Mouse (Mus musculus) liver, embryonic 14.5 days (tissue): ENCODE results near the gene Snai1. TPM values are rescaled to one million over a fixed set of nuclear protein-coding genes. Genes with fewer than 3 reads are reported as not detected.
A peak's percentile ranks its signal among the peaks of the same experiment; 100 is the strongest.

Source experiments
- ATAC-seq: fragments of 200-750 bp; cut with Nextera tagmentation; 2 replicates; pipeline ENCODE4 v1.8.0; 2017; ENCODE audit warnings: moderate number of reproducible peaks, mild to moderate bottlenecking, moderate library complexity; ENCODE audit not compliant: insufficient read depth
- DNase-seq, 3 experiments: peaks; one replicate each; pipeline ENCODE4 v3.0.0-alpha.2; 2012 to 2013; ENCODE audit warnings: low read depth in 3 of 3, low spot score in 3 of 3
- H3K27ac ChIP-seq: fragments of 300-500 bp; sonication (generic); 2 replicates; pipeline ENCODE4 v1.5.1; 2014; ENCODE audit warnings: moderate library complexity, mild to moderate bottlenecking, control low read depth, inconsistent platforms
- H3K27me3 ChIP-seq: fragments of 300-500 bp; sonication (generic); 2 replicates; pipeline ENCODE4 v1.6.1; 2014; ENCODE audit warnings: mild to moderate bottlenecking, low read length, moderate library complexity; ENCODE audit not compliant: control insufficient read depth, insufficient read depth
- H3K36me3 ChIP-seq: fragments of 300-500 bp; sonication (generic); replicated peaks from 2 replicates; pipeline ENCODE4 v1.6.1; 2014; ENCODE audit warnings: low read depth; ENCODE audit not compliant: control insufficient read depth, insufficient read depth
- H3K4me1 ChIP-seq, 2 experiments: fragments of 200-500 bp in 1 of 2; fragments of 300-500 bp in 1 of 2; sonication (generic) in 1 of 2; replicated peaks; 2 replicates each; pipeline ENCODE4 v1.6.1; 2012 to 2014; ENCODE audit warnings: antibody characterized with exemption in 1 of 2, inconsistent platforms in 1 of 2, low read length in 1 of 2; ENCODE audit not compliant: control insufficient read depth in 2 of 2, insufficient read depth in 2 of 2
- H3K4me2 ChIP-seq: fragments of 300-500 bp; sonication (generic); 2 replicates; pipeline ENCODE4 v1.6.1; 2014; ENCODE audit warnings: low read depth, mild to moderate bottlenecking, control low read depth, moderate library complexity
- H3K4me3 ChIP-seq, 2 experiments: fragments of 200-500 bp in 1 of 2; fragments of 300-500 bp in 1 of 2; sonication (generic) in 1 of 2; 2 replicates each; pipeline ENCODE4 v1.5.1; 2012 to 2014; ENCODE audit warnings: low read depth in 2 of 2, low read length in 2 of 2, mild to moderate bottlenecking in 2 of 2, control low read depth in 1 of 2, inconsistent platforms in 1 of 2, moderate library complexity in 1 of 2; ENCODE audit not compliant: insufficient read depth in 1 of 2
- H3K9ac ChIP-seq: fragments of 300-500 bp; sonication (generic); replicated peaks from 2 replicates; pipeline ENCODE4 v1.6.1; 2014; ENCODE audit warnings: mild to moderate bottlenecking, control low read depth, moderate library complexity
- H3K9me3 ChIP-seq: fragments of 300-500 bp; sonication (generic); 2 replicates; pipeline ENCODE4 v1.6.1; 2016; ENCODE audit warnings: low read length, mixed read lengths; ENCODE audit not compliant: control insufficient read depth
- CTCF ChIP-seq: IDR thresholded peaks from 2 replicates; pipeline ENCODE4 v1.5.1; 2016; ENCODE audit warnings: antibody characterized with exemption, low read depth, control low read depth
- EP300 ChIP-seq: IDR thresholded peaks from 2 replicates; pipeline ENCODE4 v1.6.1; 2016; ENCODE audit warnings: antibody characterized with exemption, low read depth
- WGBS: fragments of 180-500 bp; shearing (Covaris S2); extraction: QIAGEN DNeasy Blood & Tissue Kit; methylation state at CpG from one replicate; pipeline ENCODE4 v1.1.7; 2014; ENCODE audit not compliant: insufficient replicate concordance; 5-methylcytosine and 5-hydroxymethylcytosine counted together
- polyA plus RNA-seq, 2 experiments: library from polyadenylated mRNA; depleted of rRNA in 1 of 2; stranded (reverse) in 1 of 2; unstranded in 1 of 2; fragments of >200 nt; fragmentation: Nextera tagmentation in 1 of 2; extraction: Ambion mirVana in 1 of 2; gene quantifications; 2 replicates each; pipeline versions ENCODE4 v1.2.1 to v1.2.3; 2012 to 2014

Gene Snai1
- polyA plus RNA-seq, 2 experiments: 1.1 to 2.2 TPM

DNA sequence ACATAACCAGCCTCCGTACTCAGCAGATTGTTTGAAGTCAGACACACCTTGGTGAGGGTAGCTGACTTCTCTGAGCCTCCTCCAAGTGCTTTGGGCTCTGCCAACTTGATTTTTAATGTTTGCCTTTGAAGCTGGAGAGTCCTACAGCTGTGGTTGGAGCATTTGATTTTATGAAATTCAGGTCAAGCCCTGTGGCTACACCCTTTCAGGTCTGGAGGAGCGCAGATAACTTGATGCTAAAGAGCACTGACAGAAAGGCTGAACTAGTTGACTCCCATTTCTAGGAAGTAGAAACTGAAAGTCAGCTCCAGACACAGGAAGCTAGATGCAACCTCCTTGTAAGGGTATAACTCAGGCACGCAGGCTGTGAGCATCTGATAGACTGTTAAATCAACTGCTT is 32.9 kb upstream of the Snai1 start:
- ATAC-seq (peak; percentile 40), DNase-seq (peak in 1 of 3 experiments; percentile 80)
- H3K36me3 ChIP-seq: peaks cover 12% of the 10 kb centered on the region
- H3K9me3 ChIP-seq: no peaks in the 10 kb centered on the region
- H3K27me3 ChIP-seq: no peaks in the 10 kb centered on the region
- peak overlapping the region; percentile 74 for H3K27ac ChIP-seq
- no peak for TF ChIP-seq CTCF
- TF ChIP-seq EP300: peak; percentile 38; the same call in 1 of the 2 replicates
- H3K4me1 ChIP-seq: peaks cover 23 to 33% of the 10 kb centered on the region in 2 experiments
- peak overlapping the region; percentile 48; the same call in 1 of the 2 replicates for H3K9ac ChIP-seq
- H3K4me2 ChIP-seq: peak overlapping the region; percentile 85
- H3K4me3 ChIP-seq: peak overlapping the region; percentile 26 to 91; a peak in 3 of 4 replicates
- 21% methylated on average over 3 of the region's 3 CpGs for WGBS

DNA sequence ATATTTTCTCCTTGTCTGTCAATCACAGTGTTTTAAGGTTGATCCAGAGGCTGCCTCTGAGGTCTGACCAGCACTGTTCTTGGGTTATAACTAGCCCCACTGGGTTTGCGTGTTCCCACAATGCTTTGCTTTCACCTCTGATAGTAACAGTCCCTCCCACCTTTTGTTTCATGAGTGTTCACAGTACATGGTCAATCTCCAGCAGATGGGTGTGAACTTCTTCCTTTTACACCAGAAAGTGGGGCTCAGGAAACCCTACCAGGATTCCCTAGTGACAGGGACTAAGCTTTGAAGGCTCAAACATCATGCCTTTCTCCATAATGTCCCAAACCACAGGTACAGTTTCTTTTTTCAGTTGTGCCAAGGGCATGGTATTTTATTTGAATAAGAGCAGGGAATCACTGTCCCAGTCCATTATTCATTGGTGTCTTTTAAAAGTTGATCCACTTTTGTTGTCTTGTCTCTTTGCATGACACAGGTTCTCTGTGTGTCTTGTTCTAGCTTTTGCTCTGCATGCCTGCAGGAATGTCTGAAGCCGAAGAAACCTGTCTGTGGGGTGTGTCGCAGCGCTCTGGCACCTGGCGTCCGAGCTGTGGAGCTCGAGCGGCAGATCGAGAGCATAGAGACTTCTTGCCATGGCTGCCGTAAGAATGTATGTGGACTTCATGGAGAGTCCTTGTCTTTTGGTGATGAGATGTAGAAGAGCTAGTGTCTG is 31.3 kb upstream of the Snai1 start:
- Histone ChIP-seq H3K27me3 (no peaks in the 10 kb centered on the region), H3K4me1 (peaks cover 29 to 42% of the 10 kb centered on the region in 2 experiments), H3K36me3 (peaks cover 18% of the 10 kb centered on the region), H3K4me3 (no peak overlapping the region), H3K4me2 (no peak overlapping the region), H3K9ac (no peak overlapping the region), H3K9me3 (no peaks in the 10 kb centered on the region), H3K27ac (no peak overlapping the region)
- DNase-seq (no peak), ATAC-seq (no peak)
- WGBS: 83% methylated on average over 10 of the region's 10 CpGs
- TF ChIP-seq EP300 (no peak), CTCF (no peak)

DNA sequence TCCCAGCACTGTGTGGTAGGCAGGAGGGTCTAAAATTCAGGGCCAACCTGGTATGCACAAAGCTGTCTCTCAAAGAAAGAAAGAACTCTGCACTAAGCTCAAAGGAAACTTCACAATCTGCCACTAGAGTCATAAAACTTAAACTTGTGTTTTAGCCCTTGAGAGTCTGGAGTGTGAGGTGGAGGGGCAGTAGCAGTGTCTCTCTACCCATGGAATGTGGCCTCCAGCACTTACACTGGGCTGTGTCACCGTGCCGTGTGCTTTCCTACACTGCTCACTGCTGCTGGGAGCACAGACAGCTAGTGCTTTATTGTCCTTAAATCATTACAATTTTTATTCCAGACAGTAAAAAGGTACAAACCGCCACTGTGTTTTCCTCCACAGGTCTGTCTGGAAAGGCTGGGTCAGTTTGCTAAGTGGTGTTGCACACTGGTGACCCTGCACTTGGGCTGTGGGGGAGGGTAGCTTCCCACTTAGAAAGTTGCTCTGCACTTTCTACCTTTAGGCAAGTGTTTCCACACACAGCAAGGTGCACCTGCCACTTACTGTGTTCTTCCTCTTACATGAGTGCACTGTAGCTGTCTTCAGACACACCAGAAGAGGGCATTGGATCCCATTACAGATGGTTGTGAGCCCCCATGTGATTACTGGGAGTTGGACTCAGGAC is 30.1 kb upstream of the Snai1 start:
- Histone ChIP-seq H3K4me3 (no peak overlapping the region), H3K9ac (no peak overlapping the region), H3K4me2 (no peak overlapping the region), H3K27me3 (no peaks in the 10 kb centered on the region), H3K4me1 (peaks cover 29 to 37% of the 10 kb centered on the region in 2 experiments), H3K27ac (no peak overlapping the region), H3K9me3 (no peaks in the 10 kb centered on the region), H3K36me3 (peaks cover 21% of the 10 kb centered on the region)
- TF ChIP-seq EP300: no peak
- no peak for DNase-seq
- no peak for ATAC-seq
- 71% methylated on average over 3 of the region's 3 CpGs for WGBS

DNA sequence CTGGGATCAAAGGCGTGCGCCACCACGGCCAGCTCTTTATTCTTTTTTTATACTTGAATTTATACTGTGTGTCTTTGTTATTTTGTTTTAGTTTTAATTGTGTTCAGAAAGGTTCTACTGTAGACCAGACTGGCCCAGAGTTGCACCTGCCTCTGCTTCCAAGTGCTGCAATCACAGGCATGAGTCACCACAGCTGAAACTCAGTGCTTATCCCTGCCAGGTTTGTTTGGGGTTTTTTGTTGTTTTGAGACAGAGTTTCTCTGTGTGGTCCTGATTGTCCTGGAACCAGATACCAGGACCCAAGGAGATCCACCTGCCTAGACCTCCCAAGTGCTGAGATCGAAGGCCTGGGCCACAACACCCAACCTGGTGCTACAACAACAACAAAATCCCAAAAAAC is 29.4 kb upstream of the Snai1 start:
- ATAC-seq (no peak), DNase-seq (no peak)
- Histone ChIP-seq H3K36me3 (peaks cover 28% of the 10 kb centered on the region), H3K27me3 (no peaks in the 10 kb centered on the region), H3K4me3 (no peak overlapping the region), H3K4me1 (peaks cover 29 to 35% of the 10 kb centered on the region in 2 experiments), H3K9me3 (no peaks in the 10 kb centered on the region), H3K9ac (no peak overlapping the region), H3K4me2 (no peak overlapping the region), H3K27ac (no peak overlapping the region)
- WGBS: 76% methylated on average over 4 of the region's 4 CpGs
- TF ChIP-seq EP300: no peak
- no peak for TF ChIP-seq CTCF

DNA sequence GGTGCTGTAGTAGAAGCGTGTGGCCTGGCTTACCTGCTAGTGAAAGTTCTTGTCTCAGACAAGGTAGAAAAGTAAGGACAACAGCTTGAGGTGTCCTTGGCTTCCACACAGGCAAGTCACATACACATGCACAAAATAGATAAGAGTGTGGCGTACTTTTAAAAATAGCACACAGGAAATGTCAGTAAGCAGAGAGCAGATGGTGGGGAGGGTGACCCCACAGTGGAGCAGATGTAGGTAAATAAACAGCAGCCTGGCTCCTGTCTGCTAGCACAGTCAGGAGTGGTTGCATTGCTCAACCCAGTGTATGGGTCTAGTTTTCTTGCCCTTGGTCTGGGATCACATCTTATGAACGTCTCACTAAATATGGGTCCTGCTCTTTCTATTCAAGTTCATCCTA is 27.5 kb upstream of the Snai1 start:
- DNase-seq: no peak
- Histone ChIP-seq H3K9ac (no peak overlapping the region), H3K4me3 (no peak overlapping the region), H3K9me3 (no peaks in the 10 kb centered on the region), H3K27me3 (no peaks in the 10 kb centered on the region), H3K4me2 (no peak overlapping the region), H3K36me3 (peaks cover 41% of the 10 kb centered on the region), H3K27ac (peak overlapping the region; percentile 20), H3K4me1 (peaks cover 16 to 21% of the 10 kb centered on the region in 2 experiments)
- peak; percentile 71 for ATAC-seq
- 20% methylated on average over 3 of the region's 3 CpGs for WGBS
- TF ChIP-seq CTCF: no peak
- TF ChIP-seq EP300: no peak
